Mouse (Mus musculus): ENCODE data around the gene Ptf1a.

Gene Ptf1a

DNA sequence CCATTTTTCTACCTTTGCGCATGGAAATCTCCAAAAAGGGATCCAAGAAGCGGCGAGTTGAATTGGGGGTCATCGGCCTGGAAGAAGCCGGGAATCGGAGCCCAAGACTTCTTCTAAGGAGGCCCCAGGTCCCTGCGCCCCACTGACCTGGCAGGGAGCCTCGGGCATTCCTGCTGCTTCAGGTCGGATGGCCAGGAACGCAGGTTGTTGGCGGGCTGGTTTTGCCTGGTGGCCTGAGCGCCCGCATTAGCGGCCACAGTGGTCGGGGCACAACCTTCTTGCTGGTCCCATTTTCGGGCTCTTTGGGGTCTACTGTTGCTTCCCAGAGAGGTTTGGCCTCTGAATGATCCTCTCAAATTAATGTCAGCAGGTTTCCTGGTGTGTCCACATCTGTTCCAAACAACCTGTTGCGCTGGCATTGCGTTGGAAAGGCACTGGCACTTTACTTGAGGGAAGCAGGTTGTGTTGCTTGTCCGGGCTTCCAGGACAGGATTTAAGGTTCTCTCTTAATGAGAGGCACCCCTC is 7.1 kb downstream of the Ptf1a start:
- CTCF ChIA-PET = no interaction called here

DNA sequence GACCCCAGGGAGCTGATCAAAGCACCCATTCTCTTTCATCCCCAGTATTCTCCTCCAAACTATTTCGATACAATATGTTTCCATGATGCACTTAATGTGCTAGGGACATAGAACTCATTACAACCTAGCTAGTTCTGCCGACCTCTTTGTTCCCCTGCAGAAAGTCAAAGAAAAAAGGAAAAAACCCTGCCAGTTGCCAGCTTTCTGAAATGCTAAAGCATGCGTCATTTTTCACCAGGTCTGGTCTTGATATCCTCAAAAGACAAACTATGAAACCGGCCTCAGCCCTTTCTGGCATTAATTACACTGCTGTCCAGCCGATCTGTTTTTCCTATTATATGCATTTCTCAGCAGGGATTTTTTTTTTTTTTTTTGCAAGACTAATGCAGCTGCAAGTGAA is 9.8 kb downstream of the Ptf1a start:
- CTCF ChIA-PET = no interaction called here

DNA sequence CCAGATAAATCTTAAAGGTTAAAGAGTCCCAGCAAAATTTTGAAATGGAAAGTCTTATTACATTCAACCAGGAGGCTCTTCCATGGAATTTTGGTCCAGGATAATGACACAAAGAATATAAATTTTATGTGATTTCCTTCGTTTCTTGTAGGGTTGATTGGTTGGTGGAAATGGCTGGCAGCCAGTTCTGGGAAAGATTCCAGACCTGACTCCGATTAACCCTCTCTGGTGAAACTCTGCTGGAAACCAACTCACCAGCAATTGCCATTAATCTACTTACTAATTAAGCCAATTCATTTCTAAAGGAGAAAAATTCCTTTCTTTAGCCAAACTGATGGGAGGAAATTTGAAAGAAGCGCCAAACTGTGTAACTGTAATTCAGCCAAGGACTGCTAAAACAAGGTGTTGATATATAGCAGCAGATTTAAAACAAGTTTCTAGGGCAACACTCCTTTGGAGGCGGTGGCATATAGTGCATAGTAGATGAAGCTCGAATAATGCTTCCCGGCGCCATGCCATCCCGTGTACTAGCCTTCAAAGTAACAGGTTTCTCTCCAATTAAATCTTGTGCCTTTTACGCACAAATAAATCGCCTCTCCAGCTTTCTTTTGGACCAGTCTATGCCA is 10.5 kb downstream of the Ptf1a start:
- CTCF ChIA-PET = no interaction called here

DNA sequence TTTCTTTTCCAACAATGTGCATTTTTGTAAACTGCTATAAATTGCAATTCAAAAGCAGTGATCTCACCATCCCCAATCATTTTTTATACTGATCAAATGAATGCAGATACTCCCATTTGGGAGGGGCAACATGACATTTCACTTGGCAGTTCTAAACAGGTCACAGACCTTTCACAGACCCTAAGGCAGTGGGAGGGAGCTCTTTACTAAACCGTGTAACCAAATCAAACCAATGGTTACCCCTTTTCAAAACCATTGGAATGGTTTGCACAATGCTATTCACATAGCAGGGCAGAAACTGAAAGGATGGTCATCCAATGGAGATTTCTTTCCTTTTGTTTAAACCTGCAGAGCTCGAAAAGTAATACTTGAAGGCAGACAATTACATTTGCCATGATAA is 13.3 kb downstream of the Ptf1a start:
- CTCF ChIA-PET = no interaction called here

DNA sequence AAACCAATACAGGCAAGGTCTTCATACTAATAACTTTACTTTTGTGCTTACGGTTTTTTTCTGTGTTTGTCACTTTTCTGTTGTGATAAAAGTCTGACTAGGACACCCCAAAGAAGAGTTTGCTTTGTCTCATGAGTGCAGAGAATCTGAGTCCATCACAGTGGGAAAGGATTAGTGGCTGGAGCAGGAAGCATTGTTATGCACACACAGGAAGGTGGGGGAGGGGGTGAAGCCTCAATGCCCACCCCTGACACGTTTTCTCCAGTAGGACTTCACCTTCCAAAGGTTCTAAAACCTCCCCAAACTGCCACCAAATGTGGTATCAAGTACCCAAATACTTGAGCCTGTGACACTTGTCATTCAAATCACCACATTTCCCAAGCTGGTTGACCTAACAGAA is 16.5 kb downstream of the Ptf1a start:
- CTCF ChIA-PET = no interaction called here

DNA sequence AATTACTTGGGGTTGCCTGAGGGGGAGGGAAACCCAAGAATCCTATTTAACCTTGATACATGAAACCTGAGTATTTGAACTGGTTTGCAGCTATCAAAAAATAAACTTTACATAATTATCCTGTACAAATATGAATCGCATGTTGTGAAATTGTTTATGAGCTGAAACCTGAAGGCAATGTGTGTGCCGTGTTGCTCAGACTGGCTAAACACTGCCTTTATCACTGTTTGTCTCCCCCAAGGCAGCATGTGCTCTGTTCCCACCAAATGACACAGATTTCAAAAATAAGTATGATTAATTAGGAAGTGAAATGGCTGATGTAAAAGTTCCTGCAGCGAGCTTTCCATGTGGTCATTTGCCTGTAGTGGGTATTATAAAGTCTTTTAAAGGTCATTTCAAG is 44.8 kb downstream of the Ptf1a start:
- CTCF ChIA-PET = interaction anchor here (0.6 kb wide), 1 partner anchor 1164 kb away, joined by 3 read pairs; no protein-coding TSS in a partner anchor
